Mouse (Mus musculus): ENCODE results near the gene AW822073. TPM values are rescaled to one million over a fixed set of nuclear protein-coding genes. Genes with fewer than 3 reads are reported as not detected.
"Not testable (repeated sequence)": the region's sequence is repeated elsewhere in the genome, so short reads cannot be mapped to it uniquely, and the experiment has no call there.

AW822073 gene
- polyA plus RNA-seq, 1 experiment from 2014 or later = not detected

- Histone ChIP-seq H3K4me3 (ENCODE audit: low read depth, low read length) (no peak overlapping the region), H3K27me3 (replicated peaks; ENCODE audit: insufficient read depth, low read length) (no peaks in the 10 kb centered on the region), H3K27ac (ENCODE audit: low read length) (no peak overlapping the region), H3K4me2 (replicated peaks; ENCODE audit: low read depth, low read length) (no peak overlapping the region), H3K9ac (replicated peaks; ENCODE audit: low read depth) (no peak overlapping the region), H3K9me3 (ENCODE audit: low read length) (no peaks in the 10 kb centered on the region), H3K4me1 (ENCODE audit: insufficient read depth, low read depth, low read length) (peaks cover 2% of the 10 kb centered on the region; the same call in 1 of the 2 replicates), H3K36me3 (ENCODE audit: insufficient read depth, low read length) (no peaks in the 10 kb centered on the region)
- ATAC-seq = no peak
- TF ChIP-seq CTCF (IDR thresholded peaks at IDR 0.05) = peak; percentile 27
- no peak for TF ChIP-seq EP300 (IDR thresholded peaks at IDR 0.05)
- no peak for DNase-seq (ENCODE audit: low spot score)
- 27% methylated on average over 1 of the region's 1 CpGs for WGBS
These were observed 24.8 kb upstream of the AW822073 start for GRCm38 (mm10) chr10:58249535-58249934.

- not testable (repeated sequence) for H3K4me3 ChIP-seq (ENCODE audit: low read depth, low read length); H3K9ac ChIP-seq (replicated peaks; ENCODE audit: low read depth); H3K9me3 ChIP-seq (ENCODE audit: low read length); DNase-seq (ENCODE audit: low spot score); H3K4me1 ChIP-seq (ENCODE audit: insufficient read depth, low read depth, low read length); H3K4me2 ChIP-seq (replicated peaks; ENCODE audit: low read depth, low read length); H3K27me3 ChIP-seq (replicated peaks; ENCODE audit: insufficient read depth, low read length); H3K27ac ChIP-seq (ENCODE audit: low read length); H3K36me3 ChIP-seq (ENCODE audit: insufficient read depth, low read length)
- WGBS = 74% methylated on average over 8 of the region's 8 CpGs
- ATAC-seq = peak; percentile 71
These were observed 14.4 kb upstream of the AW822073 start for GRCm38 (mm10) chr10:58238984-58239740.

- no peak for ATAC-seq
These were observed 11.9 kb upstream of the AW822073 start, which contains the start of gene Gm4981 for GRCm38 (mm10) chr10:58236613-58237012. Gene Gm4981, minus strand, starts transcription at chr10:58236701.

GRCm38 (mm10) chr10:58234985-58235384 is 10.3 kb upstream of the AW822073 start:
- H3K27me3 ChIP-seq (replicated peaks; ENCODE audit: insufficient read depth, low read length); H3K27ac ChIP-seq (ENCODE audit: low read length); H3K9ac ChIP-seq (replicated peaks; ENCODE audit: low read depth); H3K36me3 ChIP-seq (ENCODE audit: insufficient read depth, low read length); DNase-seq (ENCODE audit: low spot score); H3K9me3 ChIP-seq (ENCODE audit: low read length); H3K4me2 ChIP-seq (replicated peaks; ENCODE audit: low read depth, low read length); H3K4me3 ChIP-seq (ENCODE audit: low read depth, low read length); H3K4me1 ChIP-seq (ENCODE audit: insufficient read depth, low read depth, low read length); ATAC-seq: not testable (repeated sequence)
- 78% methylated on average over 4 of the region's 4 CpGs for WGBS

More at GRCm38 (mm10) chr10:58236613-58237012, 11.9 kb upstream of the AW822073 start, which contains the start of gene Gm4981:
- Histone ChIP-seq H3K4me1 (ENCODE audit: insufficient read depth, low read depth, low read length) (no peaks in the 10 kb centered on the region), H3K27ac (ENCODE audit: low read length) (no peak within 1 kb of the TSS), H3K36me3 (ENCODE audit: insufficient read depth, low read length) (no peaks in the 10 kb centered on the region), H3K4me3 (ENCODE audit: low read depth, low read length) (no peak within 1 kb of the TSS), H3K9ac (replicated peaks; ENCODE audit: low read depth) (no peak within 1 kb of the TSS), H3K4me2 (replicated peaks; ENCODE audit: low read depth, low read length) (no peak within 1 kb of the TSS), H3K9me3 (ENCODE audit: low read length) (peaks cover 4% of the 10 kb centered on the region), H3K27me3 (replicated peaks; ENCODE audit: insufficient read depth, low read length) (no peaks in the 10 kb centered on the region)
- TF ChIP-seq CTCF (IDR thresholded peaks at IDR 0.05) (no peak), EP300 (IDR thresholded peaks at IDR 0.05) (no peak)
- WGBS = 83% methylated on average over 10 of the region's 10 CpGs
- DNase-seq (ENCODE audit: low spot score) = no peak

GRCm38 (mm10) chr10:58233740-58234121 is 9.0 kb upstream of the AW822073 start:
- not testable (repeated sequence) for H3K4me1 ChIP-seq (ENCODE audit: insufficient read depth, low read depth, low read length); H3K27me3 ChIP-seq (replicated peaks; ENCODE audit: insufficient read depth, low read length); H3K9me3 ChIP-seq (ENCODE audit: low read length); H3K4me2 ChIP-seq (replicated peaks; ENCODE audit: low read depth, low read length); DNase-seq (ENCODE audit: low spot score); H3K27ac ChIP-seq (ENCODE audit: low read length); H3K4me3 ChIP-seq (ENCODE audit: low read depth, low read length); H3K36me3 ChIP-seq (ENCODE audit: insufficient read depth, low read length); H3K9ac ChIP-seq (replicated peaks; ENCODE audit: low read depth); ATAC-seq

- ATAC-seq = peak; percentile 27
- not testable (repeated sequence) for H3K4me2 ChIP-seq (replicated peaks; ENCODE audit: low read depth, low read length); H3K27me3 ChIP-seq (replicated peaks; ENCODE audit: insufficient read depth, low read length); H3K36me3 ChIP-seq (ENCODE audit: insufficient read depth, low read length); H3K9me3 ChIP-seq (ENCODE audit: low read length); H3K27ac ChIP-seq (ENCODE audit: low read length); H3K4me3 ChIP-seq (ENCODE audit: low read depth, low read length); H3K9ac ChIP-seq (replicated peaks; ENCODE audit: low read depth); DNase-seq (ENCODE audit: low spot score); H3K4me1 ChIP-seq (ENCODE audit: insufficient read depth, low read depth, low read length)
- WGBS = 79% methylated on average over 9 of the region's 10 CpGs
These were observed 8.5 kb upstream of the AW822073 start for GRCm38 (mm10) chr10:58233054-58233739.

GRCm38 (mm10) chr10:58232641-58232969 is 7.9 kb upstream of the AW822073 start, which contains the start of gene Duxf3:
Gene Duxf3, minus strand, starts transcription at chr10:58232675.
- H3K27ac ChIP-seq (ENCODE audit: low read length); H3K27me3 ChIP-seq (replicated peaks; ENCODE audit: insufficient read depth, low read length); H3K36me3 ChIP-seq (ENCODE audit: insufficient read depth, low read length); H3K4me2 ChIP-seq (replicated peaks; ENCODE audit: low read depth, low read length); H3K9ac ChIP-seq (replicated peaks; ENCODE audit: low read depth); H3K4me1 ChIP-seq (ENCODE audit: insufficient read depth, low read depth, low read length); H3K9me3 ChIP-seq (ENCODE audit: low read length); H3K4me3 ChIP-seq (ENCODE audit: low read depth, low read length); DNase-seq (ENCODE audit: low spot score): not testable (repeated sequence)
- ATAC-seq = peak; percentile 39
- 74% methylated on average over 4 of the region's 8 CpGs for WGBS

GRCm38 (mm10) chr10:58231779-58232640 is 7.3 kb upstream of the AW822073 start:
- not testable (repeated sequence) for H3K9me3 ChIP-seq (ENCODE audit: low read length); H3K4me3 ChIP-seq (ENCODE audit: low read depth, low read length); H3K27ac ChIP-seq (ENCODE audit: low read length); H3K27me3 ChIP-seq (replicated peaks; ENCODE audit: insufficient read depth, low read length); H3K9ac ChIP-seq (replicated peaks; ENCODE audit: low read depth); H3K4me1 ChIP-seq (ENCODE audit: insufficient read depth, low read depth, low read length); H3K4me2 ChIP-seq (replicated peaks; ENCODE audit: low read depth, low read length); H3K36me3 ChIP-seq (ENCODE audit: insufficient read depth, low read length)
- WGBS = 85% methylated on average over 27 of the region's 35 CpGs
- DNase-seq (ENCODE audit: low spot score) = peak; percentile 67
- ATAC-seq = peak; percentile 70

GRCm38 (mm10) chr10:58231088-58231487 is 6.4 kb upstream of the AW822073 start:
- peak; percentile 30 for ATAC-seq
- H3K9me3 ChIP-seq (ENCODE audit: low read length); H3K4me3 ChIP-seq (ENCODE audit: low read depth, low read length); H3K4me2 ChIP-seq (replicated peaks; ENCODE audit: low read depth, low read length); H3K27me3 ChIP-seq (replicated peaks; ENCODE audit: insufficient read depth, low read length); H3K4me1 ChIP-seq (ENCODE audit: insufficient read depth, low read depth, low read length); H3K9ac ChIP-seq (replicated peaks; ENCODE audit: low read depth); DNase-seq (ENCODE audit: low spot score); H3K36me3 ChIP-seq (ENCODE audit: insufficient read depth, low read length); H3K27ac ChIP-seq (ENCODE audit: low read length): not testable (repeated sequence)
- WGBS = 73% methylated on average over 4 of the region's 7 CpGs

Measured in lung, postnatal 0 days (tissue).